Mouse (Mus musculus) mouse embryonic stem cell (cell line): ENCODE measurements at regions not wholly inside any gene's neighbourhood (a gene's known extent, or its start where the extent isn't known, plus 50 kb on each side); places are given as distances from the start of the nearest gene placed in this dataset.
"Not testable (repeated sequence)": the region's sequence is repeated elsewhere in the genome, so short reads cannot be mapped to it uniquely, and the experiment has no call there.

ENCODE experiments used
- in situ Hi-C, 2 experiments: fragments of 300-500 bp; cut with MboI; formaldehyde crosslinking; loops; 1 replicate in 1 of 2; 3 replicates in 1 of 2; pipeline ENCODE4 v1.14.3; 2019 to 2020; ENCODE audit warnings: low sequenced_read_pairs in 2 of 2, low pct_unique_long_range_greater_than_20kb in 1 of 2, mixed read lengths in 1 of 2; ENCODE audit not compliant: unreplicated experiment in 1 of 2

- in situ Hi-C loops = loop anchor here in 1 of 2 experiments (10.0 to 25.0 kb wide), 2 partner anchors 95 to 422 kb away; partner anchors contain the start of gene 4930579F01Rik
These were observed 83.8 kb downstream of the Eif4e start for GRCm38 (mm10) chr3:138609749-138610148.

DNA sequence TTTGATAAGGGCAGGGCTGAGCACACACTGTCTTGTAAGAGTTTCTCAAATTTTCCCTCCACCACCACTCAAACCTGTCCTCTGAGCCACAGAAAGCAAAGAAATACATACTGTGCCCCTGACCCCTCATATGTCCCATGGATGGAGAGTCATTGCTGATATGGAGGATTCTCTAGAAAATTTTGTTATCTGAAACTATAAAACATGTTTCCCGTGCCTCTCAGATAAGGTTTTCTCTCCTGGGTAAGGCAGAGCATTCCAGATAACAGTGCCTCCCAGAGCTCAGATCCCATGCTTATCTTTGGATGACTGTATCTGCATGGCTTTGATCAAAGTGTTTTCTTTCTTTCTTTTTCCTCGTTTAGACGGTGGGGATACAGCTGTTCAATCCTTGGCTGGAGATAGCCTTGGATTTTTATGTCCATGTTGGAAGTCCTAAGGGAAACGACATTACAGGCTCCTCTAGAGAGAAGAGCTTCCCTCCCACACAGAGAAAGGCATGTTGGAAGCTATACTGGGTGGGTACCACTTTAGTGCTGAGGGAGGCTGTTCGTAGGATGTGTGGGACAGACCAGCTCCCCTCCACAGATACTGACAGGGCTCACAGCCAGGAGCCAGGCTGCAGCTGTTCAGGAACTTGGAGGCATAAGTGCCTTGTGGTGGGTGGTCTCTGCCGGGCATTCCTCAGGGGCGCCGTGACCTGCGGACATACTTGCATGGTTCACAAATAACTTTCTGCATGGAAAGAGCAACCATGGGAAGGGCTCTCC is 87.1 kb downstream of the Eif4e start:
- in situ Hi-C loops = loop anchor here in 1 of 2 experiments (10.0 to 25.0 kb wide), 2 partner anchors 98 to 426 kb away; partner anchors contain the start of gene 4930579F01Rik

- in situ Hi-C loops = loop anchor here in 1 of 2 experiments (10.0 to 25.0 kb wide), 2 partner anchors 99 to 426 kb away; partner anchors contain the start of gene 4930579F01Rik
These were observed 87.7 kb downstream of the Eif4e start for GRCm38 (mm10) chr3:138613680-138614079.

GRCm38 (mm10) chr3:138614899-138615298 is 88.9 kb downstream of the Eif4e start:
- in situ Hi-C loops = loop anchor here in 1 of 2 experiments (10.0 to 25.0 kb wide), 2 partner anchors 100 to 428 kb away; partner anchors contain the start of gene 4930579F01Rik

DNA sequence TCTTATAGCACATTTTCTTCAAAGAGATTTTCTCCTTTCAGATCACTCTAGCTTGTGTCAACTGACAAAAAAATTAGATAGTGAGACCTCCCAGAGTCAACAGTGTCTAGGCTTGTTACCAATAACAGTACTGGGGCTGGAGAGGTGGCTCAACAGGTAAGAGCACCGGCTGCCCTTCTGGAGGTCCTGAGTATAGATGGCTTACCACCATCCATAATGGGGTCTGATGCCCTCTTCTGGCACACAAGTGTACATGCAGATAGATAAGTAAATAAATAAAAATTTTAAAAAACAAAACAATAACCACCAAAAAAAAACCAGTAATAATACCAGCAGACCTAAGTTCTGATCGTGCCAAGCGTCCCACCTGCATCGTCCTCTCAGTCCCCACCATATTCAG is 94.3 kb downstream of the Eif4e start:
- in situ Hi-C loops = loop anchor here in 1 of 2 experiments (25.0 kb wide), 1 partner anchor 433 kb away; the partner anchor contains the start of gene 4930579F01Rik

DNA sequence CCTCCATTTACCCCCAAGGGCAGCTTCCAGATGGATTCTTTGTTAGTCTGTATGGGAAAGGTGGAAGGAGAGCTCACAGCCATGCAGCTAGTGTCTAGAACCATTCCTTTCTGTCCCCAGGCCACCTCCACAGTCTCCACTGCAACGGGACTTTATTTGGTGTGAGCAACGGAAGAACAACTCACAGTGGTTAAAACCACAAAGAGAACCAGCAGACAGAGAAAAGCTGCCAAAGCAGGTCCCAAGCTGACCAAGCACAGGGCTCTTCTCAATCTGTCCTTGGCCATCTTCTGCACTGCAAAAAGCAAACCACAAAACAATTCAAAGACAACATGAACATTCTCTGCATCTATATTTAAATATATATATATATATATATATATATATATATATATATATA is 98.1 kb downstream of the Eif4e start:
- in situ Hi-C loops = loop anchor here in 1 of 2 experiments (25.0 kb wide), 1 partner anchor 437 kb away; the partner anchor contains the start of gene 4930579F01Rik

GRCm38 (mm10) chr3:138626230-138626629 is 100.3 kb downstream of the Eif4e start:
- in situ Hi-C loops = loop anchor here in 1 of 2 experiments (25.0 kb wide), 1 partner anchor 611 kb away; no protein-coding TSS in a partner anchor

DNA sequence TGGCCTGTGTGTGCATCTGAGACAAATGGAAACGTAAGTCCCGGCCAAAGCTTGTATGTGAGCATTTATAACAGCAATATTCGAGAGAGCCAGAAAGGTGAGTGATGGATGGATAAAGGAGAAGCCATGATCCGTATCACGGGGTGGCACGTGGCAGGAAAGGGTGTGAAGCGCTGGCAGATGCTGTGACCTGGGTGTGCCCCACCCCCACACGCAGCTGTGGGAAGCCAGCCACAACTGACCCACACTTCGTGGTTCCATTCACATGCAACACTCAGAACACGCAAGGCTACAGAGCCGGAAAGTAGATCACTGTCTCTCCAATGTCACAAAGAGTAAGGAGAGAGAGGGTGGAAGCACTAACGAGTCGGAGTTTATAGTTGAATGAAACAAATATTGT is 104.3 kb downstream of the Eif4e start:
- in situ Hi-C loops = loop anchor here in 1 of 2 experiments (25.0 kb wide), 1 partner anchor 607 kb away; no protein-coding TSS in a partner anchor

GRCm38 (mm10) chr3:138632086-138632485 is 106.1 kb downstream of the Eif4e start:
- in situ Hi-C loops = loop anchor here in 1 of 2 experiments (25.0 kb wide), 1 partner anchor 605 kb away; no protein-coding TSS in a partner anchor

- in situ Hi-C loops = loop anchor here (5.0 to 25.0 kb wide), 3 partner anchors 260 to 595 kb away; no protein-coding TSS in a partner anchor
These were observed 100.0 kb upstream of the Tspan5 start for GRCm38 (mm10) chr3:138642026-138642425.

GRCm38 (mm10) chr3:138643951-138644285 is 98.1 kb upstream of the Tspan5 start:
- in situ Hi-C loops = loop anchor here (5.0 to 25.0 kb wide), 3 partner anchors 258 to 593 kb away; no protein-coding TSS in a partner anchor

DNA sequence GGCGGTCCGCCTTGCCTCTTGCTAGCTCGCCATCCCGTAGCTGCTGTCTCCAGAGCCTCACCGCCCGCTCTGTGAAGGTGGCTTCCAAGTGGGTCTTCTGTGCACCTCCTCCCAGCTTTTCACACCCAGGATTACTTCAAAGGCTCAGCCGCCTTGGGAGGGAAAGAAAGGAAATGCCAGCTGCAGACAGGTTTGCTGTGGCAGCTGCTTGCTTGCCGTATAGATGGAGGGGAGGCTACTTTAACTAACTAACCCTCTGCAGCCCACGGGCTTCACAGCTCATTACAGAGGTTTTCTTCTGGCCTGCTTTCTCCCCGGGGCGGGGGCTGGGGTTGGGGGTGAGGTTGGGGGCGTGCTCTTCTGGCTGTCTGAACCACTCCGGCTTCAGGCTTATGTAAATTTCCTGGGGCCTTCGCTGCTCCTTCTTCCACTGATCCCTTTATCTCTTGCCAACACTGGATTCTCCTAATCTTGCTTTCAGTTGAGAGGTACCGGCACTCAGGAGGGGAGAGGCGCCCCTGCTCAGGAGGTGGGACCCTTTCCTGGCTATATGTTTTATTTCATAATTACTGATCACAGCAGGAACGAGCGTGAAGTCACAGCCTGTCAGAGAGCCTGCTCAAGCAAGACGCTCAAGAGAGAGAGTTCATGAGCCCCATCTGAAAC is 97.6 kb upstream of the Tspan5 start:
- in situ Hi-C loops = loop anchor here (5.0 to 25.0 kb wide), 3 partner anchors 258 to 593 kb away; no protein-coding TSS in a partner anchor

GRCm38 (mm10) chr3:138645320-138645719 is 96.7 kb upstream of the Tspan5 start:
- in situ Hi-C loops = loop anchor here in 1 of 2 experiments (10.0 to 25.0 kb wide), 2 partner anchors 269 to 592 kb away; no protein-coding TSS in a partner anchor

- in situ Hi-C loops = loop anchor here in 1 of 2 experiments (10.0 to 25.0 kb wide), 2 partner anchors 265 to 588 kb away; no protein-coding TSS in a partner anchor
These were observed 92.3 kb upstream of the Tspan5 start for GRCm38 (mm10) chr3:138649699-138650098.

DNA sequence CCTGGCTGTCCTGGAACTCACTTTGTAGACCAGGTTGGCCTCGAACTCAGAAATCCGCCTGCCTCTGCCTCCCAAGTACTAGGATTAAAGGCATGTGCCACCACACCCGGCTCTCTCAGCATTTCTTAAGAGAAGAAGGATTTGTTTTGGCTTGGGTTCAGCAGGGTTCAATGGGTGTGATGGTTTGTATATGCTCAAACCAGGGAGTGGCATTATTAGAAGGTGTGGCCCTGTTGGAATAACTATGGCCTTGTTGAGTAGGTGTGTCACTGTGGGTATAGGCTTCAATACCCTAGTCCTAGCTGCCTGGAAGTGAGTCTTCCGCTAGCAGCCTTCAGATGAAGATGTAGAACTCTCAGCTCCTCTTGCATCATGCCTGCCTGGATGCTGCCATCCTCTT is 91.3 kb upstream of the Tspan5 start:
- in situ Hi-C loops = not testable (repeated sequence)

DNA sequence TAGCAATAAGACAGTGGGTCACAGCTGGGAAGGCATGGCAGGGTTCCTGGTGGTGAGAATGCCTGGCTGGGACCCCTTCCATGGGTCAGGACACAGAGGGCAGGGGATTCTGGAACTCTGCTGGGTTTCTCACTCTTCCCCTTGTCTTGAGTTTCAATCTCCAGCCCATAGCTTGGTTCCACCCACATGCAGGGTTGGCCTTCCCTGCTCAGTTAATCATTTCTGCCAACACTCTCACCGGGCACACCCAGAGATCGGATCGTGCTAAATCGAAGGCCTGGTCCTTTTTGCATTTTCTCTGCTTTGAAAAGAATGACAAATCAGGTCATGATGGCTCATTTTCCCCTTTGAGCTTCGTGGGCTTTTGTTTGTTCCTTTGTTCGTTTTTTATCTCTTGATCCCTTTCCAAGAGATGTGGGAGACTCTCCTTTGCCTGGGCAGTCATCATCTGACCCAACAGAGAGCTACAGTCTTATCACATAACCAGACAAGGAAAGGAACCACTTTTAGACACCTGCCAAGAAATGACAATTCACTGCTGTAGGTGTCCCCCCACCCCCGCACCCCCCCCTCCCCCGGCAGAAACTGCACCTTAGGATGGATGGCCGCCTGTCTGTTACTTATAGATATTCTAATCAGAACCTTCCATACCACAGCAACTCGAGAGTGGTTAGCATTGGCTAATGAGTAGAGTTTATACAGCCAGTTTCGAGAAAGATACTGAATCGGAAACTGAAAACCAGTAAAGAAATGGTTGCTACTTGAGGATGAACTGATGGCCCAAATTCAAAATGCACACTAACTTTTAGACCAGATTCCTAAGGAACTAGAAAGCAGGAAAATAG is 90.4 kb upstream of the Tspan5 start:
- in situ Hi-C loops = no loop called here

- in situ Hi-C loops = no loop called here
These were observed 89.8 kb upstream of the Tspan5 start for GRCm38 (mm10) chr3:138652206-138652605.

- in situ Hi-C loops = no loop called here
These were observed 89.3 kb upstream of the Tspan5 start for GRCm38 (mm10) chr3:138652685-138653084.
